8 mouse cellular contexts compared by ENCODE assay signal in genomic region chr12:68463032-68463431, GRCm38 (mm10).
DNase-seq lines count a peak whose midpoint lies in the region; ATAC-seq and TF ChIP-seq lines count a peak whose summit lies in the region.

No protein-coding gene starts in this region.

- H3K4me3 ChIP-seq in liver, embryonic 12.5 days = no peak overlapping the region
- no peak overlapping the region for H3K4me3 ChIP-seq in kidney, postnatal 0 days (replicated peaks; ENCODE audit: low read depth, low read length)
- H3K4me3 ChIP-seq in midbrain, embryonic 16.5 days (ENCODE audit: low read depth, low read length) = no peak overlapping the region

- ATAC-seq in liver, embryonic 12.5 days = no peak
- peak; percentile 72; the same call in 1 of the 2 replicates for ATAC-seq in kidney, postnatal 0 days (replicated peaks; ENCODE audit: low FRiP score, low read depth)
- peak; percentile 87 for ATAC-seq in midbrain, embryonic 16.5 days

- no peaks in the 10 kb centered on the region for H3K9me3 ChIP-seq in liver, embryonic 12.5 days (replicated peaks)
- no peaks in the 10 kb centered on the region for H3K9me3 ChIP-seq in kidney, postnatal 0 days (replicated peaks; ENCODE audit: low read length)
- H3K9me3 ChIP-seq in midbrain, embryonic 16.5 days (replicated peaks; ENCODE audit: control insufficient read depth, low read length, poor library complexity, severe bottlenecking) = no peaks in the 10 kb centered on the region

- no peak overlapping the region for H3K4me2 ChIP-seq in liver, embryonic 12.5 days
- peak overlapping the region; percentile 3; the same call in 1 of the 2 replicates for H3K4me2 ChIP-seq in kidney, postnatal 0 days (ENCODE audit: low read length)
- no peak overlapping the region for H3K4me2 ChIP-seq in midbrain, embryonic 16.5 days (ENCODE audit: low read length)

- H3K4me1 ChIP-seq in liver, embryonic 12.5 days = no peaks in the 10 kb centered on the region
- 0 out of 2 replicates have a peak, but pooled peaks cover 2% of the 10 kb centered on the region for H3K4me1 ChIP-seq in kidney, postnatal 0 days (replicated peaks; ENCODE audit: insufficient read depth, low read length)
- peaks cover 4% of the 10 kb centered on the region; the same call in 1 of the 2 replicates for H3K4me1 ChIP-seq in midbrain, embryonic 16.5 days (ENCODE audit: control insufficient read depth, insufficient read depth, low read length)

- no peak overlapping the region for H3K9ac ChIP-seq in liver, embryonic 12.5 days
- no peak overlapping the region for H3K9ac ChIP-seq in kidney, postnatal 0 days (ENCODE audit: low read depth, low read length)
- no peak overlapping the region for H3K9ac ChIP-seq in midbrain, embryonic 16.5 days (ENCODE audit: low read depth, low read length)

- no peaks in the 10 kb centered on the region for H3K27me3 ChIP-seq in liver, embryonic 12.5 days (replicated peaks)
- no peaks in the 10 kb centered on the region for H3K27me3 ChIP-seq in kidney, postnatal 0 days (ENCODE audit: insufficient read depth, low read length)
- no peaks in the 10 kb centered on the region for H3K27me3 ChIP-seq in midbrain, embryonic 16.5 days (ENCODE audit: control insufficient read depth, insufficient read depth, low read depth, low read length)

- H3K36me3 ChIP-seq in liver, embryonic 12.5 days = no peaks in the 10 kb centered on the region
- H3K36me3 ChIP-seq in kidney, postnatal 0 days (ENCODE audit: insufficient read depth, low read length) = no peaks in the 10 kb centered on the region
- H3K36me3 ChIP-seq in midbrain, embryonic 16.5 days (ENCODE audit: control insufficient read depth, insufficient read depth, low read length) = no peaks in the 10 kb centered on the region

- no peak overlapping the region for H3K27ac ChIP-seq in liver, embryonic 12.5 days
- H3K27ac ChIP-seq in kidney, postnatal 0 days = no peak overlapping the region; the same call in 1 of the 2 replicates
- peak overlapping the region; percentile 64 for H3K27ac ChIP-seq in midbrain, embryonic 16.5 days (ENCODE audit: low read length)

- 38% methylated on average over 4 of the region's 4 CpGs for WGBS in liver, embryonic 12.5 days (ENCODE audit: insufficient replicate concordance)
- WGBS in kidney, postnatal 0 days = 39% methylated on average over 4 of the region's 4 CpGs
- 46% methylated on average over 4 of the region's 4 CpGs for WGBS in midbrain, embryonic 16.5 days

- TF ChIP-seq CTCF in kidney, postnatal 0 days (IDR thresholded peaks at IDR 0.05; ENCODE audit: low read depth) = peak; percentile 8; the same call in 1 of the 2 replicates

- peak; percentile 6 for DNase-seq in liver
- DNase-seq in heart, adult 8-10 months (ENCODE audit: low spot score) = peak; percentile 3
- DNase-seq in kidney, postnatal 0 days (ENCODE audit: low spot score) = peak; percentile 74
- DNase-seq in T-cell, adult 2 months (ENCODE audit: low spot score) = no peak
- DNase-seq in B cell, adult 2 months = no peak
- no peak for DNase-seq in cerebellum, adult 9-10 months

Comparison
In these comparisons a context has a peak if more than half of its experiments do, and no peak if none do; other contexts are left out.
1. DNase-seq: peak in liver (single experiment), heart, adult 8-10 months (single experiment) and kidney, postnatal 0 days (single experiment); none in T-cell, adult 2 months (single experiment), B cell, adult 2 months (0 of 2) and cerebellum, adult 9-10 months (single experiment).